Mouse (Mus musculus): Measurements from ENCODE around the gene Slc29a2. TPM values are rescaled to one million over a fixed set of nuclear protein-coding genes. Genes with fewer than 3 reads are reported as not detected.

The Slc29a2 gene
- polyA plus RNA-seq, 1 experiment from 2014 or later: 6.2 TPM

GRCm38 (mm10) chr19:5050047-5050905 lies 26.6 kb downstream of the Slc29a2 start, which contains the start of gene Rin1:
Gene Rin1 (plus strand): TSS chr19:5050481.
- Histone ChIP-seq H3K9ac (replicated peaks; ENCODE audit: low read length) (0 out of 2 replicates have a peak within 1 kb of the TSS, but pooled peaks have one; percentile 9), H3K4me2 (ENCODE audit: low read length) (no peak within 1 kb of the TSS), H3K27me3 (ENCODE audit: control insufficient read depth, insufficient read depth, low read length) (peaks cover 37% of the 10 kb centered on the region), H3K4me1 (ENCODE audit: control insufficient read depth, insufficient read depth, low read length) (0 out of 2 replicates have a peak, but pooled peaks cover 4% of the 10 kb centered on the region), H3K9me3 (ENCODE audit: control insufficient read depth, low read length) (no peaks in the 10 kb centered on the region), H3K4me3 (replicated peaks; ENCODE audit: low read depth, low read length) (no peak within 1 kb of the TSS), H3K36me3 (ENCODE audit: control insufficient read depth, insufficient read depth, low read length) (peaks cover 42% of the 10 kb centered on the region), H3K27ac (replicated peaks; ENCODE audit: low read depth, low read length) (no peak within 1 kb of the TSS)
- peak; percentile 76 for DNase-seq
- 12% methylated on average over 14 of the region's 14 CpGs for WGBS
- no peak for ATAC-seq (ENCODE audit: low FRiP score, low TSS enrichment)

DNA sequence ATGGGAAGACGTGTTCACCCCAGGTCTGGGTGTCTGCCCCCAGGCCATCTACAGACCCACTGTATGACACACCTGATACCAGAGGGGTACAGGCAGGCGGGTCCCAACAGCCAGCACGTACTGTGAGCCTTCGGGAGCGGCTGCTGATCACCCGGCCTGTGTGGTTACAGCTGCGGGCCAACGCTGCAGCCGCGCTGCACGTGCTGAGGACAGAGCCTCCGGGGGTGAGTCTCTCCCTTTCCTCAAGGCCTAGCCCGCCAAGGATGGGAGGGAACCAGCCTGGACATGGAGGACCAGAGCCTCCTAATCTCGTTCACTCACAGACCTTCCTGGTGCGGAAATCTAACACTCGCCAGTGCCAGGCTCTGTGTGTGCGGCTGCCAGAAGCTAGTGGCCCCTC lies 27.4 kb downstream of the Slc29a2 start:
- H3K36me3 ChIP-seq (ENCODE audit: control insufficient read depth, insufficient read depth, low read length): peaks cover 35% of the 10 kb centered on the region
- no peak overlapping the region for H3K27ac ChIP-seq (replicated peaks; ENCODE audit: low read depth, low read length)
- no peak overlapping the region for H3K4me2 ChIP-seq (ENCODE audit: low read length)
- no peak for DNase-seq
- no peak overlapping the region for H3K4me3 ChIP-seq (replicated peaks; ENCODE audit: low read depth, low read length)
- 0 out of 2 replicates have a peak overlapping the region, but pooled peaks have one; percentile 9 for H3K9ac ChIP-seq (replicated peaks; ENCODE audit: low read length)
- peaks cover 37% of the 10 kb centered on the region for H3K27me3 ChIP-seq (ENCODE audit: control insufficient read depth, insufficient read depth, low read length)
- H3K4me1 ChIP-seq (ENCODE audit: control insufficient read depth, insufficient read depth, low read length): 0 out of 2 replicates have a peak, but pooled peaks cover 4% of the 10 kb centered on the region
- ATAC-seq (ENCODE audit: low FRiP score, low TSS enrichment): no peak
- no peaks in the 10 kb centered on the region for H3K9me3 ChIP-seq (ENCODE audit: control insufficient read depth, low read length)
- WGBS: 6% methylated on average over 17 of the region's 17 CpGs

- DNase-seq (no peak), ATAC-seq (ENCODE audit: low FRiP score, low TSS enrichment) (no peak)
- Histone ChIP-seq H3K9me3 (ENCODE audit: control insufficient read depth, low read length) (no peaks in the 10 kb centered on the region), H3K27me3 (ENCODE audit: control insufficient read depth, insufficient read depth, low read length) (peaks cover 37% of the 10 kb centered on the region), H3K4me1 (ENCODE audit: control insufficient read depth, insufficient read depth, low read length) (0 out of 2 replicates have a peak, but pooled peaks cover 4% of the 10 kb centered on the region), H3K4me2 (ENCODE audit: low read length) (no peak overlapping the region), H3K36me3 (ENCODE audit: control insufficient read depth, insufficient read depth, low read length) (peaks cover 30% of the 10 kb centered on the region), H3K4me3 (replicated peaks; ENCODE audit: low read depth, low read length) (no peak overlapping the region), H3K9ac (replicated peaks; ENCODE audit: low read length) (0 out of 2 replicates have a peak overlapping the region, but pooled peaks have one; percentile 9), H3K27ac (replicated peaks; ENCODE audit: low read depth, low read length) (no peak overlapping the region)
- WGBS: 30% methylated on average over 3 of the region's 3 CpGs
Observed at GRCm38 (mm10) chr19:5051515-5051914, 27.9 kb downstream of the Slc29a2 start.

DNA sequence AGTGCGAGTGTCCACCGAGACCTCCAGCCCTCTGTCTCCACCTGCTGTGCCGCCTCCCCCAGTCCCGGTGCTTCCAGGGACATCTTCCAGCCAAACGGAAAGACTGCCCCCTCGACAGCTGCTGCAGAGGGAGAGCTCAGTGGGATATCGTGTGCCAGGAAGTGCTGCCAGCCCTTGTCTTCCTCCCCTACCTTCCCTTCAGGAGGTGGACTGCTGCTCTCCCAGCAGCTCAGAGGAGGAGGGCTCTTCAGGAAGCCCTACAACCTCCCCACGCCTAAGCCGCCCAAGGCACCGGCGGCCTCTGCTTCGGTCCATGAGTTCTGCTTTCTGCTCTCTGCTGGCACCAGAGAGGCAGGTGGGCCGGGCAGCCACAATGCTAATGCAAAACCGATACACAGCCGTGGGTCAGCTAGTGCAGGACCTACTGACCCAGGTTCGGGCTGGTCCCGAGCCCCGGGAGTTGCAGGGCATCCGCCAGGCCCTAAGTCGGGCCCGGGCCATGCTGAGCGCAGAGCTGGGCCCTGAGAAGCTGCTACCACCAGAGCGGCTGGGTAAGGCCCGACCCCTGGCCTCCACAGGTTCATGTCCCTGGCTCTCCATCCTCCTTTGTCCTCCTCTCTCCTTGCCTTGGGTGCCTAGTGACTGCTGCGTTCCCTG lies 28.6 kb downstream of the Slc29a2 start:
- no peak overlapping the region for H3K27ac ChIP-seq (replicated peaks; ENCODE audit: low read depth, low read length)
- H3K9ac ChIP-seq (replicated peaks; ENCODE audit: low read length): no peak overlapping the region
- no peak overlapping the region for H3K4me3 ChIP-seq (replicated peaks; ENCODE audit: low read depth, low read length)
- H3K9me3 ChIP-seq (ENCODE audit: control insufficient read depth, low read length): no peaks in the 10 kb centered on the region
- H3K4me1 ChIP-seq (ENCODE audit: control insufficient read depth, insufficient read depth, low read length): 0 out of 2 replicates have a peak, but pooled peaks cover 4% of the 10 kb centered on the region
- H3K36me3 ChIP-seq (ENCODE audit: control insufficient read depth, insufficient read depth, low read length): peaks cover 22% of the 10 kb centered on the region
- ATAC-seq (ENCODE audit: low FRiP score, low TSS enrichment) (no peak), DNase-seq (no peak)
- peaks cover 37% of the 10 kb centered on the region for H3K27me3 ChIP-seq (ENCODE audit: control insufficient read depth, insufficient read depth, low read length)
- no peak overlapping the region for H3K4me2 ChIP-seq (ENCODE audit: low read length)
- 27% methylated on average over 25 of the region's 25 CpGs for WGBS

GRCm38 (mm10) chr19:5052853-5053252 lies 29.2 kb downstream of the Slc29a2 start:
- no peak overlapping the region for H3K4me2 ChIP-seq (ENCODE audit: low read length)
- WGBS: 59% methylated on average over 17 of the region's 17 CpGs
- ATAC-seq (ENCODE audit: low FRiP score, low TSS enrichment) (no peak), DNase-seq (no peak)
- no peak overlapping the region for H3K27ac ChIP-seq (replicated peaks; ENCODE audit: low read depth, low read length)
- H3K9me3 ChIP-seq (ENCODE audit: control insufficient read depth, low read length): no peaks in the 10 kb centered on the region
- no peak overlapping the region for H3K4me3 ChIP-seq (replicated peaks; ENCODE audit: low read depth, low read length)
- H3K27me3 ChIP-seq (ENCODE audit: control insufficient read depth, insufficient read depth, low read length): peaks cover 37% of the 10 kb centered on the region
- no peak overlapping the region for H3K9ac ChIP-seq (replicated peaks; ENCODE audit: low read length)
- peaks cover 18% of the 10 kb centered on the region for H3K36me3 ChIP-seq (ENCODE audit: control insufficient read depth, insufficient read depth, low read length)
- H3K4me1 ChIP-seq (ENCODE audit: control insufficient read depth, insufficient read depth, low read length): 0 out of 2 replicates have a peak, but pooled peaks cover 4% of the 10 kb centered on the region

GRCm38 (mm10) chr19:5053909-5054308 lies 30.2 kb downstream of the Slc29a2 start:
- peak; percentile 56 for DNase-seq
- Histone ChIP-seq H3K4me3 (replicated peaks; ENCODE audit: low read depth, low read length) (no peak overlapping the region), H3K4me1 (ENCODE audit: control insufficient read depth, insufficient read depth, low read length) (0 out of 2 replicates have a peak, but pooled peaks cover 6% of the 10 kb centered on the region), H3K9me3 (ENCODE audit: control insufficient read depth, low read length) (no peaks in the 10 kb centered on the region), H3K27me3 (ENCODE audit: control insufficient read depth, insufficient read depth, low read length) (peaks cover 37% of the 10 kb centered on the region), H3K4me2 (ENCODE audit: low read length) (no peak overlapping the region), H3K27ac (replicated peaks; ENCODE audit: low read depth, low read length) (no peak overlapping the region), H3K36me3 (ENCODE audit: control insufficient read depth, insufficient read depth, low read length) (peaks cover 8% of the 10 kb centered on the region), H3K9ac (replicated peaks; ENCODE audit: low read length) (no peak overlapping the region)
- 25% methylated on average over 9 of the region's 9 CpGs for WGBS
- ATAC-seq (ENCODE audit: low FRiP score, low TSS enrichment): no peak

- peaks cover 21% of the 10 kb centered on the region for H3K27me3 ChIP-seq (ENCODE audit: control insufficient read depth, insufficient read depth, low read length)
- 7% methylated on average over 6 of the region's 6 CpGs for WGBS
Observed at GRCm38 (mm10) chr19:5056251-5056650, 32.6 kb downstream of the Slc29a2 start.

GRCm38 (mm10) chr19:5057876-5058775 lies 34.5 kb downstream of the Slc29a2 start:
- no peak overlapping the region for H3K4me3 ChIP-seq (replicated peaks; ENCODE audit: low read depth, low read length)
- H3K36me3 ChIP-seq (ENCODE audit: control insufficient read depth, insufficient read depth, low read length): no peaks in the 10 kb centered on the region
- ATAC-seq (ENCODE audit: low FRiP score, low TSS enrichment) (no peak), DNase-seq (no peak)
- WGBS: 27% methylated on average over 16 of the region's 16 CpGs
- H3K4me1 ChIP-seq (ENCODE audit: control insufficient read depth, insufficient read depth, low read length): 0 out of 2 replicates have a peak, but pooled peaks cover 8% of the 10 kb centered on the region
- no peak overlapping the region for H3K9ac ChIP-seq (replicated peaks; ENCODE audit: low read length)
- no peak overlapping the region for H3K4me2 ChIP-seq (ENCODE audit: low read length)
- no peaks in the 10 kb centered on the region for H3K9me3 ChIP-seq (ENCODE audit: control insufficient read depth, low read length)
- H3K27ac ChIP-seq (replicated peaks; ENCODE audit: low read depth, low read length): no peak overlapping the region
- H3K27me3 ChIP-seq (ENCODE audit: control insufficient read depth, insufficient read depth, low read length): peaks cover 2% of the 10 kb centered on the region; the same call in 1 of the 2 replicates

More at GRCm38 (mm10) chr19:5056251-5056650, 32.6 kb downstream of the Slc29a2 start:
- no peak overlapping the region for H3K27ac ChIP-seq (replicated peaks; ENCODE audit: low read depth, low read length)
- DNase-seq (peak; percentile 83), ATAC-seq (ENCODE audit: low FRiP score, low TSS enrichment) (no peak; the same call in 1 of the 2 replicates)
- H3K4me1 ChIP-seq (ENCODE audit: control insufficient read depth, insufficient read depth, low read length): 0 out of 2 replicates have a peak, but pooled peaks cover 8% of the 10 kb centered on the region
- H3K9me3 ChIP-seq (ENCODE audit: control insufficient read depth, low read length): no peaks in the 10 kb centered on the region
- H3K9ac ChIP-seq (replicated peaks; ENCODE audit: low read length): no peak overlapping the region
- H3K4me2 ChIP-seq (ENCODE audit: low read length): no peak overlapping the region
- H3K36me3 ChIP-seq (ENCODE audit: control insufficient read depth, insufficient read depth, low read length): no peaks in the 10 kb centered on the region
- no peak overlapping the region for H3K4me3 ChIP-seq (replicated peaks; ENCODE audit: low read depth, low read length)
